Mouse (Mus musculus) C2C12 (cell line): ENCODE measurements around the gene Actrt2. TPM values are rescaled to one million over a fixed set of nuclear protein-coding genes. Genes with fewer than 3 reads are reported as not detected.

Experiments
- H3K27me3 ChIP-seq: one replicate; pipeline ENCODE4 v1.6.1; 2011; ENCODE audit not compliant: control insufficient read depth, insufficient read depth, insufficient read length
- H3K36me3 ChIP-seq: one replicate; pipeline ENCODE4 v1.6.1; 2011; ENCODE audit not compliant: control insufficient read depth, insufficient read depth
- H3K4me3 ChIP-seq: one replicate; pipeline ENCODE4 v1.5.1; 2011; ENCODE audit warnings: mild to moderate bottlenecking, control low read depth; ENCODE audit not compliant: poor library complexity, insufficient read depth, severe bottlenecking
- H3K79me2 ChIP-seq: one replicate; pipeline ENCODE4 v1.6.1; 2011; ENCODE audit not compliant: control insufficient read depth, insufficient read depth
- H3K79me3 ChIP-seq: one replicate; pipeline ENCODE4 v1.6.1; 2011; ENCODE audit warnings: low read depth, control low read depth
- H3ac ChIP-seq: one replicate; pipeline ENCODE3; 2011; ENCODE audit warnings: low read depth; ENCODE audit not compliant: control insufficient read depth, insufficient read length
- CEBPB ChIP-seq: IDR thresholded peaks from one replicate; pipeline ENCODE4 v1.6.1; 2011; ENCODE audit warnings: low read depth, mild to moderate bottlenecking, control low read depth, moderate library complexity
- CTCF ChIP-seq: IDR thresholded peaks from one replicate; pipeline ENCODE4 v1.5.1; 2011; ENCODE audit not compliant: control insufficient read depth, insufficient read depth, insufficient read length
- FOSL1 ChIP-seq: IDR thresholded peaks from one replicate; pipeline ENCODE4 v1.8.0; 2011; ENCODE audit warnings: mild to moderate bottlenecking, low read length; ENCODE audit not compliant: poor library complexity, insufficient read depth, severe bottlenecking
- MAX ChIP-seq: IDR thresholded peaks from one replicate; pipeline ENCODE4 v1.6.1; 2011; ENCODE audit warnings: mild to moderate bottlenecking, control low read depth
- MYOD1 ChIP-seq: IDR thresholded peaks from one replicate; pipeline ENCODE4 v1.6.1; 2011; ENCODE audit warnings: low read depth; ENCODE audit not compliant: control insufficient read depth, insufficient read length
- MYOG ChIP-seq: IDR thresholded peaks from one replicate; pipeline ENCODE4 v1.6.1; 2011; ENCODE audit not compliant: control insufficient read depth, insufficient read length; ENCODE audit errors: extremely low read depth
- USF1 ChIP-seq: IDR thresholded peaks from one replicate; pipeline ENCODE4 v1.6.1; 2011; ENCODE audit warnings: low read depth, mild to moderate bottlenecking, control low read depth, moderate library complexity
- polyA plus RNA-seq: library from polyadenylated mRNA; unstranded; fragments of >200 nt; fragmentation: generic; extraction: Trizol; gene quantifications from one replicate; pipeline ENCODE4 v1.2.1, GENCODE M21; 2012; ENCODE audit warnings: missing spikeins

The Actrt2 gene
- polyA plus RNA-seq, 1 experiment = not detected

- Histone ChIP-seq H3K27me3 (no peaks in the 10 kb centered on the region), H3ac (no peak overlapping the region), H3K36me3 (no peaks in the 10 kb centered on the region), H3K4me3 (no peak overlapping the region), H3K79me2 (no peaks in the 10 kb centered on the region), H3K79me3 (no peaks in the 10 kb centered on the region)
- TF ChIP-seq MYOG (no peak), MYOD1 (no peak), FOSL1 (no peak), USF1 (no peak), MAX (no peak), CEBPB (no peak), CTCF (no peak)
These were observed 7.6 kb downstream of the Actrt2 start for GRCm38 (mm10) chr4:154660025-154660424.

GRCm38 (mm10) chr4:154655134-154655910, 12.3 kb downstream of the Actrt2 start:
- no peaks in the 10 kb centered on the region for H3K36me3 ChIP-seq
- no peaks in the 10 kb centered on the region for H3K79me3 ChIP-seq
- no peak overlapping the region for H3ac ChIP-seq
- no peak overlapping the region for H3K4me3 ChIP-seq
- H3K27me3 ChIP-seq = no peaks in the 10 kb centered on the region
- H3K79me2 ChIP-seq = no peaks in the 10 kb centered on the region
- no peak for TF ChIP-seq USF1
- no peak for TF ChIP-seq CTCF
- TF ChIP-seq CEBPB = no peak
- TF ChIP-seq FOSL1 = no peak
- no peak for TF ChIP-seq MYOG
- TF ChIP-seq MYOD1 = no peak

- Histone ChIP-seq H3K79me3 (no peaks in the 10 kb centered on the region), H3ac (no peak overlapping the region), H3K79me2 (no peaks in the 10 kb centered on the region), H3K36me3 (no peaks in the 10 kb centered on the region), H3K27me3 (no peaks in the 10 kb centered on the region), H3K4me3 (no peak overlapping the region)
- no peak for TF ChIP-seq CEBPB
- no peak for TF ChIP-seq FOSL1
- no peak for TF ChIP-seq MYOD1
- no peak for TF ChIP-seq CTCF
- no peak for TF ChIP-seq USF1
- no peak for TF ChIP-seq MYOG
- TF ChIP-seq MAX = no peak
These were observed 15.2 kb downstream of the Actrt2 start for GRCm38 (mm10) chr4:154652494-154652893.

- Histone ChIP-seq H3K79me3 (no peaks in the 10 kb centered on the region), H3K79me2 (no peaks in the 10 kb centered on the region), H3K27me3 (no peaks in the 10 kb centered on the region), H3ac (no peak overlapping the region), H3K4me3 (no peak overlapping the region), H3K36me3 (no peaks in the 10 kb centered on the region)
- TF ChIP-seq USF1 = no peak
These were observed 18.5 kb downstream of the Actrt2 start for GRCm38 (mm10) chr4:154649083-154649747.

- Histone ChIP-seq H3K36me3 (no peaks in the 10 kb centered on the region), H3ac (no peak overlapping the region), H3K79me2 (no peaks in the 10 kb centered on the region), H3K4me3 (no peak overlapping the region), H3K27me3 (no peaks in the 10 kb centered on the region), H3K79me3 (no peaks in the 10 kb centered on the region)
- TF ChIP-seq MYOG (no peak), MYOD1 (no peak), FOSL1 (no peak), MAX (no peak), CEBPB (no peak), CTCF (no peak), USF1 (no peak)
These were observed 25.2 kb downstream of the Actrt2 start for GRCm38 (mm10) chr4:154642496-154642895.
